Mouse (Mus musculus) spleen, adult 18-20 months (tissue): ENCODE measurements around the gene Acvrl1.
A peak's percentile ranks its signal among the peaks of the same experiment; 100 is the strongest.

Source experiments
- DNase-seq, 2 experiments: peaks; one replicate each; pipeline ENCODE4 v3.0.0; 2022; ENCODE audit warnings: mixed read lengths in 2 of 2

The Acvrl1 gene

GRCm38 (mm10) chr15:101172016-101172415 is 43.7 kb downstream of the Acvrl1 start:
- DNase-seq = no peak

- DNase-seq = peak; percentile 91 to 92
These were observed 45.3 kb downstream of the Acvrl1 start, which contains the start of gene Acvr1b for GRCm38 (mm10) chr15:101173421-101174211. Acvr1b (plus strand) TSS chr15:101174067.

GRCm38 (mm10) chr15:101174294-101175130 is 46.2 kb downstream of the Acvrl1 start:
- peak in 1 of 2 experiments; percentile 31 for DNase-seq

GRCm38 (mm10) chr15:101175131-101175460 is 46.8 kb downstream of the Acvrl1 start:
- DNase-seq = no peak

GRCm38 (mm10) chr15:101175613-101176283 is 47.4 kb downstream of the Acvrl1 start:
- no peak for DNase-seq

- DNase-seq = no peak
These were observed 48.0 kb downstream of the Acvrl1 start for GRCm38 (mm10) chr15:101176284-101176680.

- no peak for DNase-seq
These were observed 48.7 kb downstream of the Acvrl1 start for GRCm38 (mm10) chr15:101176795-101177691.

GRCm38 (mm10) chr15:101180363-101181105 is 52.2 kb downstream of the Acvrl1 start:
- DNase-seq = peak in 1 of 2 experiments; percentile 23

- DNase-seq = no peak
These were observed 52.8 kb downstream of the Acvrl1 start for GRCm38 (mm10) chr15:101181106-101181466.

- no peak for DNase-seq
These were observed 53.2 kb downstream of the Acvrl1 start for GRCm38 (mm10) chr15:101181500-101181899.

- DNase-seq = no peak
These were observed 54.4 kb downstream of the Acvrl1 start for GRCm38 (mm10) chr15:101182676-101183075.

GRCm38 (mm10) chr15:101184300-101184699 is 56.0 kb downstream of the Acvrl1 start:
- no peak for DNase-seq

- DNase-seq = no peak
These were observed 57.2 kb downstream of the Acvrl1 start for GRCm38 (mm10) chr15:101185549-101185948.

- peak in 1 of 2 experiments; percentile 28 for DNase-seq
These were observed 59.6 kb downstream of the Acvrl1 start for GRCm38 (mm10) chr15:101187907-101188306.

- DNase-seq = no peak
These were observed 61.8 kb downstream of the Acvrl1 start for GRCm38 (mm10) chr15:101189981-101190761.

GRCm38 (mm10) chr15:101190762-101191150 is 62.4 kb downstream of the Acvrl1 start:
- peak in 1 of 2 experiments; percentile 27 for DNase-seq

- peak in 1 of 2 experiments; percentile 14 for DNase-seq
These were observed 63.3 kb downstream of the Acvrl1 start for GRCm38 (mm10) chr15:101191459-101192259.

- DNase-seq = no peak
These were observed 63.9 kb downstream of the Acvrl1 start for GRCm38 (mm10) chr15:101192260-101192640.

GRCm38 (mm10) chr15:101192651-101193050 is 64.3 kb downstream of the Acvrl1 start:
- DNase-seq = no peak

- no peak for DNase-seq
These were observed 65.6 kb downstream of the Acvrl1 start for GRCm38 (mm10) chr15:101193971-101194370.
